Mouse (Mus musculus) cerebellum, postnatal 36 days (tissue): ENCODE data around the gene Cacna2d3.
A peak's percentile ranks its signal among the peaks of the same experiment; 100 is the strongest.

Experiments used
- DNase-seq, 2 experiments: peaks; one replicate each; pipeline ENCODE4 v3.0.0; 2021 to 2022; ENCODE audit warnings: mixed read lengths in 2 of 2

Gene Cacna2d3

DNA sequence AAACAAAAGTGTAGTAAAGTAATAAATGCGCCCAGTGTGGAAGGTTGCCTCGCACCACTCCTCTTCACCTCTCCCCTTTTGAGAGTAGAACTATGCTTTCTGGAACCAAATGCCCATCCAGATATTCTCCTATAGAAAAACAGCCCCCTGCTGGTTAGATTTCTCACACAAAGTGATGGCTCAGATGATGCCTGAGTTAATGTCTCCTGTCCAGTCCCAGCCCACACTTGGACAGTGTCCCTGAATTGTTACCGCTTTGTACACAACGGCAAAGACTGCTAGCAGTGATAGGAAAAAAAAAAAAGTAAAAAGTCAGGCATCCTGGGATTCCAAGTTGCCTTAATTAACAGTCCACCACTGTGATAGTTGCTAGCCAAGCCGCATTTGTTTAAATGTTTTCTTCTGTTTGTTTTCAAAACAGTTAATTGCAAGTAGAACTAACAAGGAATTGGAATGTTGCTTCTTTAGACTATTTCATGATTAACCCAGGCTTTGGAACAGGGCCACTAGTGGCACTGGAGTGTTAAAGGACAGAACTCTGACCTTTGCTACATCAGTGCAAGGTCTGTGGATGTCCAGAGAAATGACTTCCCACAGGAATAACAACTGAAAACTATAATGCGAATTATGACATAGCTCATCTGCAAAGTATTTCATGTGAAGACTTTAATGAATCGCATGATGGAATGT is 733.3 kb downstream of the Cacna2d3 start:
- DNase-seq = no peak

DNA sequence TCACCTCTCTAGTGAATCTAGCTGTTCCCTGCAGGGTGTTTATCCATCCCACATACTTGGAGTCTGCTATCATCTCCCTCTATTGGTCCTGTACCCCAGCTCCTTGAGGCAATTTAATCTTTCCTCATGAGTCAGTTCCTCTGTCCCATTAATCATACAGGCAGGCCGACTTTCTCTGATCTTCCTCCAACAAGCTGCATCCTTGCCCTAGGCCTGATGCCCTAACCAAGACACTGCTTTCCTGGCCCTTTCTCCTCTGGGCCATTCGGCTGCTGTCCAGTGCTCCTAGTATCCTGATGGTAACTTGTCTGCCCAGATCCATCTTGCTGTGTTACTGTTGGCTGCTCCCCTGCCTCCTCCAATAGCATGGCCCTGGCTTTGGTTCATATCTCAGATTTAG is 737.4 kb downstream of the Cacna2d3 start:
- DNase-seq = no peak

DNA sequence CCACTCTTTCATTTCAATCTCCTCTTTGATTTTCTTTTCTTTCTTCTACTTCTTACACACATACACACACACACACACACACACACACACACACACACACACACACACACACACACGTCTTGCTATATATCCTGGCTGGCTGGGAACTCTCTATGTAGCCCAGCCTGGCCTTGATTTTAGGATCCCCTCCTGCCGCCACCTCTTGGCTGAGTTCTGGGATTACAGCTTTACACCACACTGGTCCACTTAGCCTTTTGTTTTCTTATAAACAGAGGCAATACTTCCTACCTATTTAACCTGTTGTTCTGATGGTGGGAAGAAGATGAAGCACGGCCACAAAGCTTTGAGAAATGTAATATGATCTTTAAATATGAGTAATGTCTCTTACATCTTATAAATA is 741.2 kb downstream of the Cacna2d3 start:
- DNase-seq = no peak

DNA sequence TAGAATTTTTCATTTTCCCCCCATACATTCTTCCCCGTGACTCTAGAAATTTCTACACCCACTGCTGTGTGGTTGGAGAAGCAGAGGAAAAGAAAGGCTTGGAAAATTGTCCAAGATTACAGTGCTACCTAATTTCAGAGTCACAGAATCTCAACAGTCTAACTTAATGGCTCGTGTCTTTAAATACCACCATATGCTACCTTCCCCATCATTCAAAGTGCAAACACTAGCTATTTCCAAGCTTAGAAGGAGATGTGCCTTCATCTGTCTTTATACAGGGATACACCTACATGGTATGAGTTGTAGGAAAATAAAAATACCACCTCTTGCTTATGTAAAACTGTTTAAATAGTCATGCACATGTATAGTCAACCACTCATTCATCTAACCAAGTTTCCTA is 742.4 kb downstream of the Cacna2d3 start:
- no peak for DNase-seq

DNA sequence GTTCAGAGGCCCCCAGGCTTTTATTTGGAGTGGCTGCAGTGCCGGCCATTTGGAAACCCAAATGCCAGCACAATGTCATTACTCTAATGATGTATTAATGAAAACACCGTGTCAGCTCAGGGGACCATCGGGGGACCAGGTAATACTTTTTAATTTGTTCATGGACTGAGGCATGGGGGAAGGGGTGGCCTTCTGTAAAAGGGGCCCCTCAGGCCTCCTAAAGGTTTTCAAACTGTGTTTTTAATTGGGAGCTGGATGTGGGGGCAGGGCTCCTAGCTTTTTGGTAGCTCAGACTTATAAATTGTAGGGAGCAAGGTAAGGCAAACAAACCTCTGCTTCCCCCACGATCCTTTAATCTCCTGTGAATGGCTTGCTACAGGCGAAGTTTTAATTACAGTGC is 749.0 kb downstream of the Cacna2d3 start:
- no peak for DNase-seq

DNA sequence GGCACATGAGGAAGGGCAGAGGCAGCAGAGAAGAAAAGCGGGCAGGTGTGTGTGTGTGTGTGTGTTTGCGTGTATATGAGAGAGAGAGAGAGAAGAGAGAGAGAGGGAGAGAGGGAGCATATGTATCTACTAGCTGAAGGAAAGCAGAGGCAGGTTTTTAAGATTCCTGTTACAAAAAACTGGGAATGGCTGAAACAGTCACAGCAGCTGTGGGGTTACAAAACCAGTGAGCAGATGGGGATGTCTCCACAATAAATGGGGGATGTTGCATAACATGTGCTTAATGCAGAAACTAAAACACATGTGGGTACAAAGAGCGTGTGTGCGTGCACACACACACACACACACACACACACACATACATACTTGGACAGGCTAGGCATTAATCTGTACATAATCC is 752.4 kb downstream of the Cacna2d3 start:
- no peak for DNase-seq

DNA sequence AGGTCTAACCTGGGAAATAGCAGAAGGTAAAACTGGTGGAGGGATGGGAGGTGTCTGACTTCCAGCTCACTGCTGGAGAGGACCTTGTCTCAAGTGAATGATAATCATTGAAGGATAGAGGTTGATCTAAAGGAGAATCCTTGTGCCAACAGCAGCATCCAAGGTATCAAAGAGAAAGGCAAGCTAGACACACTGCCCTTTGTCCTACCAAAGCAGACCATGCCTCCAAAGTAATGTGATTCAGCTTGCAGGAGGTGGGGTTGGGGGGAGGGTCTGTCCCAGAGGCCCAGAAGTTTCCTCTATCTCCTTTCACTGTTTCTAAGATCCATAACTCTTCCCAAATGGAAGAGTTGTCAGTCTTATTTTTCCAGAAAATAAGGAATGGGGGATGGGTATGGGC is 754.8 kb downstream of the Cacna2d3 start:
- no peak for DNase-seq

DNA sequence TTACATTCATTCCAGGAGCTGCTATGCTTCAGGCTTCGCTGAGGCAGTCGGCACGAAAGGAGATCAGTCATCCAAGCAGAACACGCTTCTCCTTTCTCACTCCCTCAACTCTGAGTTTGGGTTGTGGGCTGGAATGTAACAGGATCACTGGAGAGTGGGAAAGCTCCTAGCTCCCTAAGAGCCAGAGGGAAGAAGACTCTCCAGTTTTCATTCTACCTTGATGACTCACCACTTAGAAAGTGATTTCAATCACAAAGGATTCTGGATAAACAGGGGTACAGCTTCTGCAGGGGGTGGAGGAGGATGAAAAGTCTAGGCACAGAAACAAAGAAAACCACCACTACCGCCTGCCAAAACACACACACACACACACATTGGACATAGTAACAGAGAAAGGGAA is 760.3 kb downstream of the Cacna2d3 start:
- no peak for DNase-seq

DNA sequence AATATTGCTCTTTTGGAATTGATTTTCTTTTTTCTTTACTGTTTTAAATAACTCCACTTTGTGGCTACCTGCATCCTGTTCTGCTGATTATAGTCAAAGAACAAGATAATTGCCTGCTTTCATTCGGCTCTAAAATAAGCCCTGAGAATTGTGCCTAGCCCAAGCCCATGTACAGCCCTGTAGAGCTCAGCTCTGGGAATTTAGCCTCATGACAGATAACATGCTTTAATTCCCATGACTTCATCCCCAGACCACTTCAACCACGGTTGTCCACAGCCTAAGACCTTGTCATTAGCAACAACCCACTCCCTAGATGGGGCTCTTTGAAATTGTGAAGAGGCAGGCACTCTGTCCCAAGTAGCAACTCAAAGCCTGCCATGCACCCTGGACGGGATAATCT is 762.6 kb downstream of the Cacna2d3 start:
- no peak for DNase-seq

DNA sequence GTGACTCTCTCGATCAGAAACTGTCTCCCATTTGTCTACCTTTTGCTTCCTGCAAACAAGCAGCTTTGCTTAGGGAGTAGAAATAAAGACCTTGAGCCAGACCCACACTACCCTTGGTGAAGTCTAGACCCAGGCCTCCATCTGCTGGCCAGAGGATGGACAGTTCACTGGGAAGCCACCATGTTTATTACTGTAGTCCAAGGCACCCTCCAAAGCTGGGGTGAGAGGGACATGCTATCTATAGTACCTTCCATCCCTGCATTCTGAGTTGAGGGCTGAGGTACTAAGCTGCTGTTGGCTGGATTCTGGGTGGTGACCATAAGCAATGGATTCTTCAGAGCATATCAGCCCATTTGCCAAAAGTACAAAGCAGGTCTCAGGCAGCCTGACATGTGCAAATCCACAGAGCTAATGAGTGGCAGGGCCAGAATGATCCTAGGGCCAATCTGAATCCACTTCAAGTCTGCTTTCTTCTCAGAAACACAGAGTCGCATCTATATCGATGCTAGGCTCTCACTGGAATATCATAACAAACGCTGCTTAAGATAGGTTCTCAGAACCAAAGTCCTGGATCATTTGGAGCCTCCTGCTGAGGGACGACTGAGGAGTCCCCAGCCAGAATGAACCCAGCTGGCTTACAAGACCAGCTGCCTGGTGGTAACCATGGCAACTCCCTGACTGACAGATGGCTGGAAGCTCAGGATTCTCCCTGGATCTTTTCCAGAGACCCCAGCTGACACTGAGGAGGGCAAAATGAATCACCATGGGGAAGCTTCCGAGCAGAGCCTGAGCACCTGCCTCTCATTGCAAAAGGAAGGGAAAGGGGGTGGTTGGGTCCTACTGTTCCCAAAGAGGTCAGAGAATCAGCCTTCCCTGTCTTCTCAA is 763.3 kb downstream of the Cacna2d3 start:
- peak; percentile 75 to 81 for DNase-seq

DNA sequence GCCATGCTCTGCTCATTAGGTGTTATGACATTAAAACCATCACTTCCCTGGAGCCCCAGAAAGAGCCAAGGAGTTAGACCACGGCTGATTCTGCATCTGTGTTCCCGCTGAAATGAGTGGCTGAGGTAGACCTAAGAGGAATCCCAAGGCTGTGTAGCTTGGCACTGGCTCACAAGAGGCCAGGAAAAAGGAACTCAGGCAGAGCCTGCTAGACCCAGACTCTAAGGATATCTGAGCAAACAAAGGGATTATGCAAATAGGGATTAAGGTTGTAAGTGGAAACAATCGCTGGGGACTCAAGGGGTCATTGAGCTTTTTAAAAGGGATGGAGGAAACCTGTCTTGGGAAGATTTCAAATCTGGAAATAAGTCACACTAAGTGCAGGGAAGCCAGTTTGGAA is 766.5 kb downstream of the Cacna2d3 start:
- DNase-seq = no peak

DNA sequence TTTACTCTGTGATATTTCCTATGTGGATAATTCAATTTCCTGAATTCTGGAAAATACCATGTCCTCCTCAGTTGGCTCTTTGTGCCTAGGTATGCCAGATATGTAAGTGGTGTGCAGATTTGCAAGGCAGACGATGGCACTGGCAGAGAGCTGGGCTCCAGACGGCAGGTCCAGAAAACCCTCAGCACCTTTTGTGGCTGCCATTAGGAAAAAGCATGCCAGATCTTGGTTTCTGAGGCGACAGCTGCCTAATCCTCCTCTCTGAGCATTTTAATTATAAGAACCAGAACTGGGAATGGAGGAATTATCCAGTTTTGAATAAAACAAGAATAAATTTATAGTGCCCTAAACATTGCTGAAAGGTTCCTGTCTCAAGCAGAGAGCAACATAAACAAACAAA is 767.1 kb downstream of the Cacna2d3 start:
- peak; percentile 29 to 39 for DNase-seq

DNA sequence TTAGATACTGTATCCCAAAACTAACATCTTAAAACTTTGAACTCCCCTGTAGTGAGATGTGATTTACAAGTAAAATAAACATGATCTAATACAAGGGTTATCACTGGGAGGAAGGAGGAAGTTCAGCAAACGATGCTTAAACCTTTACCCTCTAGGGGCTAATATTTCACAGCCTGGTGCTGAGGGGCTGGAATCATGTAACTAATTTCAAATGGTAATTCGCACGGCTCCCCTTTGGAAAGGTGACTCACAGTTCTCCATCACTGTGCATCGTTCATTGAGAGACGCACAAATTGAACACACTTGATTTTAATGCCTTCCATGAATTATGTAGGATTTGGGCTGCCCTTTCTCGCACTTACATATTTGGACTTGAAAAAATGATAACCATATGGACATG is 767.6 kb downstream of the Cacna2d3 start:
- no peak for DNase-seq

DNA sequence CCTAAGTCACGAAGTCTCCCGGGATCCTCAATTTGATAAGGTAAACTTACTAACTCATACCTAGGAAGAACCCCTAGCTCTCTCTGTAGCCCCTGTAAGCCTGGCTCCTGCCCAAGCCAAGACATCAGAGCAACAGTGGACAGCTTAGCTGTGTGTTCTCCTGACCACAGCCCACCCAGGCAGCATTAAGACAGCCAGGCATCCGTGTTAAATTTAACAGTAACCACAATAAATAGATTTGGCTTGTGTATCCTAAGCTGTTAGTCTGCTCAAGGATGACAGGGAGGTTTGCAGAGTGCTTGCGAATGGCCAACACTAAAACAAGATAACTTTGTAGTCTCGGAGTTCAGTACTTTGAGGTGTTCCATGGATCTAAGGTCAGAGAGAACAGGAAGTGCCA is 768.3 kb downstream of the Cacna2d3 start:
- DNase-seq = no peak

DNA sequence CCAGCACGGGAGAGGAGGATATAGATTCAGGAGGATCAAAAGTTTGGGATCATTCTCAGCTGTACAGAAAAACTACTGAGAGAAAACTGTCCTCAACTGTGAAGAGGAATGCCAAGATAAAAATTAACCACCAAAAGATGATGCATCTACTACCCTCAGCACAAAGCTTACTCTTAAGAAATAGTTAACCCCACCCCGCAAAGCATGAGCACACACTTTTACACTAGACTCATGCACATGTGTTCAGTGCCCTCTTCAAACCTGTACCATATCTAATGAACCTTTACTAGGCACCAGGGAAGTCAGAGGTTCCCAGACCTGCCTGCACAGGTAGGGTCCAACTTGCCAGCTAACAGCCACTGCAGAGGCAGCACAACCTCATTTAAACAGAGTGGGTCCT is 771.2 kb downstream of the Cacna2d3 start:
- DNase-seq = no peak

DNA sequence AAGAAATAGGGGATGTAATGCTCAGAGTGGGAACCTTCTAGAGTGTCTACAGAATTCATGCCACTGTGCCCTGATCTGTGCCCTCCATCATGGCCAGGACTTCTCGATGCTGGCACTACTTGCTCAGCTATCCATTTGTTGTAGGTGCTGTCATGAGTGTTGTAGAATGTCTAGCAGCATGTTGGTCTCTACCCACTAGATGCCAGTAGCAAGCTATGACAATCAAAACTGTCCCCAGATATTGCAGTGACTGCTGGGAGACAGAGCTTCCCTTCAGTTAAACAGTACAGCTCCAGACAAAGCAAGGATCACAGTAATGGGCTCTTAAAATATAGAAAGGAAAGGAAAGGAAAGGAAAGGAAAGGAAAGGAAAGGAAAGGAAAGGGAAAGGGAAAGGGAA is 771.9 kb downstream of the Cacna2d3 start:
- DNase-seq = no peak

DNA sequence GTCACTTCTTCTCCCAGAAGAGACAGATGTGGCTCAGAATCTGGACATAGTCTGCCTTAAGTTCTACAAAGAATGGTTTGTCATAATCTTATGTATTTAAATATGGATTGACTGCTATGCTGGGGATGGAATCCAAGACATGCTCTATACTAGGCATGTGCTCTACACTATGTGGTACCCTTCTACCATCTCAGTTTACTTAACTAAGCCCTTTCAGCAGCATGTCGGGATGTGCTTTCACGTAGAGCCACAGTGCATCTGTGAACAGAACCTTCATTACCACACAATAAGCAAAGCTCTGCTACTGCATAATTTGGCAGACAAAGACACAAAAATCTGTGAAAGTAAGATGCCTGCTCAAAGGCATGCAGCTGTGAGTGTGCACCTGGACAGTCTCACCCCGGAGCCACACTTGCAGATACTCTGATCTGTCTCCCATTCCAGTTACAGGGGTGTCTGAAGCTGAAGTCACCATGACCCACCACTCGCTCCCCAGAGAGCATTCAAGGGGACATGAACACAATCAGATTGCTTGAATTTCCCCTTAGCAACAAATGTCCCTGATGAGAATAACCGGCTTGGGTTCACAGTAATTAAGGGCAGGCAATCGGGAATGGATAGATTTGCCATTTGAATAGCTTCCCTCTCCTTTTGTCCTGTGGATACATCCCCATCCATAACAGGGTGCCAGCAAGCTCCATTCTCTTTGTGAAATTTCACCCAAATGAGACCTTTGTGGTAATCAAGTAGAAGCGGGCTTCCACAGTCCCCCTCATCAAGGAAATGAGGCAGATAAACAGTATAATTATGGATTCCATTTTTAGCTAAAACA is 773.4 kb downstream of the Cacna2d3 start:
- DNase-seq = no peak

DNA sequence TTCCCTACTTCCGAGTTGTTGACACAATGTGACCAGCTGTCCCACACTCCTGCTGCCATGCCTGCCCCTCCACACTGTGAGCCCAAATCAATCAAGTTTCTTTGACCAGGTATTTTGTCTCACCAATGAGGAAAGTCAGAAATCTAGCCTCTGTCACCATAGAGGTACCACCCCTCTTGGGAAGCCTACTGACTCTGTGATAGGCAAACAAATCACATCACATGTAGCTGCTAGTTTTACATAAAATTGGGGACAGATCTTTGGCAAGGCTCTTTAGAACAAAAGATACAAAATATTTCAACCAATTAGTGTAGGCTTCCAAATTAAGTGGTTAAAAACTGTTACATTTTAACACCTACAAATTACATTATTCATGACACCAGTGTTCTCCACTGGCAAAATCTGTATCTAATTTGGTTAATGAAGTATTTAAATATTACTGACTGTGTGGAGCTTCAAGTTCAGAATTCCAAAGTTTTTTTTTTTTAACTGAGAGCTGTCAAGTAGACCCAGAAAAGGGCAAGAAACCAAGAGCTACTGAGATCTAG is 788.8 kb downstream of the Cacna2d3 start:
- DNase-seq = no peak

DNA sequence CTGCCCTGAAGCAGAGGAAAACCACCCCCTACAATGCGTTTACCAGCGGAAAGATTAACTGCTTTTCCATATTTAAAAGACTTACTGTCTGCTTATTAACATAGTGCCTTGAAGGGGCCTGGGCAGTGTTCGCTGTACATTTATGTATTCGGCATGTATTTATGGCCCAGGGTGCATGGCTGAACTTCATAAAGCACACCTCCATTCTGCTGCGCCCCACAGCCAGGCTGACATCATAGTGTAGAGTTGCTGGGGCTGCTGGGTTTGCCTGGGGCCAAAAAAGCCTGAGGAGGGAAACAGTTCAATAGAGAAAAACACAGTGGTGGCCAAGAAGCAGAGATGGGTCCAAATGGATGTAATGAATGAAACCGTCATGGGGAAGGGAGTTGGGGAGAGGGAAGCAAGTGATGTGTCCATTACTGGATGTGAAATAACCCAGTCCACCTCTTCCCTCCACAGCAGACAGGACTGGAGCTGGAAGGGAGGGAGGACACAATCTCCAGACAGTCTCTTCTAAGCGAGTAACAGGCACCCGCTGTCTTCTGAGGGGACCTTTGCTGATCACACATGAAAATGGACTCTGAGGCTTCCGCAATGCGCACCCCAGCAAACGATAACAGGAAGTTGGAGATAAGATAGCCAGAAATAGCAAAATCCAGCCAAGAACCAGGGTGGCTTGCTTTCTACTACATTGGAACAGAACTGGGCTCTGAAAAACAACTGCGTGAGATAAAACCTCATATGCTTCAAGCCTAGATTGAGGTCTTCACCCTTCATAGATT is 798.3 kb downstream of the Cacna2d3 start:
- no peak for DNase-seq

DNA sequence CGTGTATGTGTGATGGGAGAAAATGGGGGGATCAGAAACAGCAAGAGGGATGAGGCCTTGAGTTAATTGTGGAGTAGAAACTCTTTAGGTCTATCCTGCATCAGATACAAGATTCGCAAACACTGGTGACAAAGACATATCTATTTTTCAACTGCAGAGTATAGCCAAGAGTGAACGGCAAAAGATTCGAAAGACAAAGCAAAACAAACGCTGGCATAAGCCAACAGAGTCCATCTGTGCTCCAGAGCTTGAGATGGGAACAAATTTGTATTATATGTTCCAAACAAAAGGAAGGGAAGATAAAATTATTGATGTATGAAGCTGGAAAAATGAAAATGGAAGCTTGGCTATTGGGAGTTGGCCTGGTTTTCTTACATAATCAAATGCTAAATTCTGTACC is 802.8 kb downstream of the Cacna2d3 start:
- no peak for DNase-seq

DNA sequence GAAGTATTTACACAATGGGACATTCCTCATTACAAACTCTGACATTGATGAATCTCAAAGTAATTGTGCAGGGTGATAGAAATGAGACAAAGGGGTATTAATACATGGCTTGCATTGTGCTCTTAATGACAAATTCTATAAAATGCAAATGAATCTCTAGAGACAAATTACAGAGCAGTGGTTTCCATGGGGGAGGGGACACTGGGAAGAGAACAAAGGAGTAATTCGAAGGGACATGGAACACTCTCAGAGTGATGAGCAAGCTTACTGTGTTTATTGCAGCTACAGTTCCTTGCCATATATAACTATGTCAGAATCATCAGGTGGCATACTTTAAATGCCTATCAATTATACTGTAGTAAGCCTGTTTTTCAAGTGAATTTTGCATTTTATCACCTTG is 806.7 kb downstream of the Cacna2d3 start:
- no peak for DNase-seq

DNA sequence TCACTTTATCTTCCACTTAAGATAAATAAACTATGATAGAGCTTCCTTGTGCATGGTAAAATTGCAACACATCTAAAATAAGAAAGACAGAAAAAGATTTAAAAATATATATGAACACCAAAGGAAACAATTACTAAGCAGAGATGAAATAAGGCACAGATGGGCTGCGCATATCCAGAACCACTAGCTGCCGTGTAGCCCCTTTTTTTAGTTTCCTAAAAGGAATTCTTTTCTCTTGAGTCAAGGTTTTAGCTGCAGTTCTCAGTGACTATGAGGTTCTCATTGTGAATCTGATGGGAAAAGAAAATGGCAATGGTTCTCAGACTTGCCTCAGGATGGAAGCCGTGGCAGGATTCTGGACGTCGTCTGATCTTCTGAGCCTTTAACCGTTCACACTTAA is 814.0 kb downstream of the Cacna2d3 start:
- no peak for DNase-seq
